Mouse (Mus musculus): ENCODE data around the gene Chrne.
A peak's percentile ranks its signal among the peaks of the same experiment; 100 is the strongest.
"Not testable (repeated sequence)": the region's sequence is repeated elsewhere in the genome, so short reads cannot be mapped to it uniquely, and the experiment has no call there.

The Chrne gene

DNA sequence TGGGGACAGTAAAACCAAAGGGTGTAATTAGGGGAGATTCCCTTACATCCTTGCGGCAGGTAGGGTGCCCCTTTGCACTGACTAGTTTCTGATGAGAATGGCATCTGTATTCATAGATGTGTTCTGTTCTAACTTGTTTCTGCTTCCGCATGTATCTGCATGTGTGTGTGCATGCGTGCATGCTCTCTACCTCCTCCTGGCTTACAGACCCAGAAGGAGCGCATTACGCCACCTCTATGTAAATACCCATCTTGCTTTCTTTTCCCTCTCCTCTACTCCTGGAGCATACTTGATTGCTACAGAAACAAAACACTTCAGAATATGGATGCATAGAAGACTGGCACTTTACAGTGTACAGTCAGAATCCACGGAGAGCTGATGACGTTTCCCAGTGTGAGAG lies 35.2 kb downstream of the Chrne start:
- DNase-seq (ENCODE audit: low read depth), result no peak

DNA sequence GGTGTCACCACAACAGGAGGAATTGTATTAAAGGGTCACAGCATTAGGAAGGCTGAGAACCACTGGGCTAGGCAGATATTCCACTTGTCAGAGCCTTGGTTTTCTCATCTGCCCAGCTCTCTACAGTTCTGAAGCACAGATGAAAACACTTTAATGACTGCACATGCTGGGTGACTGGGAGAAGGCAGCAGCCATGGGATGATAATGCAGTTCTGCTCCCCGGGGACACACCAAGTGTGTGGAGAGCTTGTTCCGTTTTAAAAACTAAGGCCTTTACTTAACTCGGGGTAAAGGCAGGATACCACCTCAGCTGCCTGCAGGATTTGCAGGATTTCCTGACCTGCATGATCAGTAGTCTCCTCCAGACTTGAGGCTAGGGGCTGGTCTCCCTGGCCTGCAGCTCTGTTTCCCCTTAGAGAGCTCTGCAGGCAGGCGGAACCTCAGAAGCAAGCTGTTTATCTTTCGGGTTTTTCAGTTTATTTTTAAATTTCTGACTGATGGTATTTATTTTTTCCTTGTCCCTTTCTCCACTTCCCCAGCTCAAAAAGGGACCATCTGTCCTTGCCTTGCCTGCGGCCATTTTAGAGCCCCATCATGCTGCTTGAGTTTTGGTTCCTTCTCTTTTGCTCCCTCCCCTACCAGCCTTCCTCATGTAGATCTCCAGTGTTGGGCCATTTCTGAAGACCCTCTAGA lies 35.8 kb downstream of the Chrne start:
- DNase-seq (ENCODE audit: low read depth), result peak; percentile 76

DNA sequence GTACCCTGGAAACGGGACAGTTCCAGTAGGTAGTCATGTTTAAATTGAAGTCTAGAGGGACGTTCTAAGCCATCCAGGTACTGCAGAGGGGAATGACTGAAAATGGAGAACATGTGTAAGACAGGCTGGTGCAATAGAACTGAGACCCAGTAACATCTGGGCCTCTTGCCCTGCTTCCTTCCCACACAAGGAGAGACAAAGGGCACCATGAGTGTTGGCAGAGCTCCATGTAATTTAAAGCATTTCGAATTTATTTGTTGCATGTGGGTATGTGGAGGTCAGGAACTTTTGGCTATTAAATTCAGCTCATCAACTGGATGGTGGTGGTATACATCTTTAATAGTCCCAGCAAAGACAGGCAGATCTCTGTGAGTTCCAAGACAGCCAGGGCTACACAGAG lies 36.8 kb downstream of the Chrne start:
- peak; percentile 21 for DNase-seq (ENCODE audit: low read depth)

DNA sequence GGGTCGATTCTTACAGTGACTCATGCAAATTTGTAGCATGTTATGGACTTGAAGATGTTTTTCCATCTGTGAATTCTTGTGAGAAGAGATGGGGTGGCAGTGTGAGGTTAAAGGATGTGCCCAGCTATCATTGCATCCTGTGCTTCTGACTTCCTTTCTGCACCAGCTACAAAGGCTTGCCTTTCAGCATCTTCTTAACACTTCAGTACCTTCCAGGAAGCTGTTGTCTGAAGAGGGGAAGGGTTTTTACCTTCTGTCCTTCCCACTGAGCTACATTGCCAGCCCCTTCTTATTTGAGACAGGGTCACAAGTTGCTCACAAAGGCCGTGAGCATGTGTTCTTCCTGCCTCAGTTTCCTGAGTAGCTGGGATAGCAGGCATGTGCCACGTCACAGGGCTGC lies 38.1 kb downstream of the Chrne start:
- DNase-seq (ENCODE audit: low read depth), result peak; percentile 44

DNA sequence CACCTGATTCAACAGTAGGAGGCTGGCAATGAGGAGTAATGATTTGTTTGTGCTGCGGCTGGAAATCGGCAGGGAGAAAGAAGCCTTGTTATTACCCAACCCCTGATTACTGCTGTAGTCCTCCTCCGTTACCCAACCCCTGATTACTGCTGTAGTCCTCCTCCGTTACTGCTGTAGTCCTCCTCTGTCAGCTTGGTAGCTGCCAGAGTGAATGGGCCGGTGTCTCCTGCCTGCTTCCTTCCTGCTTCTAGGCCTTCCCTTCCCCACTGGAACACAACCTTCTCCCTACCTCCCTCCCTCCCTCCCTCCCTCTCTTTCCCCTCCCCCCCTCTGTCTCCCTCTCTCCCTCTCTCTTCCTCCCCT lies 38.7 kb downstream of the Chrne start:
- no peak for DNase-seq (ENCODE audit: low read depth)

DNA sequence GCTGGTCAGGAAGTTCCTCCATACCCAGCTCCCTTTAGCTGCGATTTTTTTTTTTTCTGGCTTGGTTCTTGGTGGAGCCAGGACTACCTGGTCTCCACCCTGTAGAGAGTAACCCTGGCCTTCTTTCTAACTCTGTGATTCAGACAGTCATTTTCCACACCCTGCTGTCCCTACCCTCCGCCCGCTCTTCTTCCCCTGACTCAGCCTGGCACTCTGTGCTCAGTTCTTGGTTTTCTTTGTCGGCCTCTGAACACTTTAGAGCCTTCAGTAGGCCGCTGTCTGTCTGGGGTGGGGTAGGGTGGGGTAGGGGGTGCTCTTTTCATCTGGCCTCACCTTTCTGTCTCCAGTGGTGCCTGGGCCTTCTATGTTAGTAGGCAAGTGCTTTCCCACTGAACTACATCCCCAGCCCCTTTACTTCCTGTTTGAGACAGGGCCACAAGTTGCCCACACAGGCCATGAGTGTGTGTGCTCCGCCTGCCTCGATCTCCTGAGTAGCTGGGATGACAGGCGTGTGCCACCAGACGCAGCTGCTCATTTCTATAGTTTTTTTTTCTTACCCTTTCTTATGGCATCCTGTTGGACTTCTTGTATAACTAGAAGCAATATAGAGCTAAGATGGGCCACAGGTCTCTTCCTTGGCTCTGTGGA lies 39.2 kb downstream of the Chrne start:
- peak; percentile 48 for DNase-seq (ENCODE audit: low read depth)

DNA sequence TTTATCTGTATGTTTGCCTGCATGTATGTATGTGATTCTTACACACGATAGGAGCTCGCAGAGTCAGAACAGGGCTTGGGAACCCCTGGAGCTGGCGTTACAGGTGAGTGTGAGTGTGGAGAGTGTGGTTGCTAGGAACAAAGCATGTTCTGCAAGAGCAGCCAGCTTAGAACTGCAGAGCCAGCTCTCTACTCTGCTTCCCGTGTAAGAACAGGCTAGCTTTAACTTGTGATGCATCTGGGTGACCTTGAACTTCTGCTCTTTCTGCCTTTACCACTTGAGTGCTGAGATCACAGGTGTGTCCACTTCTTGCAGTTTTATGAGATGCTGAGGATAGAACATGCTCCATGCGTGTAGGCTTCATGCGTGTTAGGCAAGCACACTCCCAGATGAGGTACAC lies 40.1 kb downstream of the Chrne start:
- DNase-seq (ENCODE audit: low read depth), result peak; percentile 23

DNA sequence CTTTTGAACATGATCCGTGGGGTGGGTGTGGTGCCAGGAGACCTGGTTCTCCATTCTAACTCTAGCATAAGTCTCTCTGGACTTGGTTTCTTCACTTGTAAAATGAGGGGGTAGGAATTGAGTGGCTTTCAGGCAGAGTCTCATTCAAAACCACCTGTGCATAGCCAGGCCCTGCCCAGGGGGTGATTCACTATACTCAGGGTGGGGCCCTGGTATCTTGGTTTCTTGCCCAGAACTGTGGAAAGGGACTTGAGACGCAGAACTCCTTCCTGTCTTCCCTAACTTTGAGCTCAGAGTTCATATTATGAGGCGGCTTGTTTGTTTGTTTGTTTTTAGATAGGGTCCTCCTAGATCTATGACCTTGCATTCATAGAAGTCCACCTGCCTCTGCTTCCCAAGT lies 41.8 kb downstream of the Chrne start:
- DNase-seq (ENCODE audit: low read depth), result no peak

DNA sequence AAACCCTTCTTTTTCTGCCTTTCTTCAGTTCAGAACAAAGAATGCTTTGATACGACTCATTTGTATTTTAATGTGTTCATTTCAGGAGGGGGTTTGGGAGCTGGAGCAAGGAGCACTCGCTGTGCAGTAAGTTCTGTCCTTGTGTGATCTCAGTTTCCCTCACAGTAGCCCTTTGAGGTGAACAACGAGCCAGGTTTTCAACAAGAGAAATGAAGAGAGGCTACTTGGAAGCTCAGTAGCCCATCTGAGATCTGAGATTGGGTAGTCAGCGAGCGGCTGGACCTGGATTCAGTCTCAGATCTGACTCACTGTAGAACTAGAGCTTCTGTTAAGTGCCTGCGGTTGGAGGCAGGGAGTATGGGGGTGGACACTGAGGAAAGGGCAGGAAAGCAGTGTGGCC lies 45.1 kb downstream of the Chrne start:
- DNase-seq (ENCODE audit: low read depth), result no peak

DNA sequence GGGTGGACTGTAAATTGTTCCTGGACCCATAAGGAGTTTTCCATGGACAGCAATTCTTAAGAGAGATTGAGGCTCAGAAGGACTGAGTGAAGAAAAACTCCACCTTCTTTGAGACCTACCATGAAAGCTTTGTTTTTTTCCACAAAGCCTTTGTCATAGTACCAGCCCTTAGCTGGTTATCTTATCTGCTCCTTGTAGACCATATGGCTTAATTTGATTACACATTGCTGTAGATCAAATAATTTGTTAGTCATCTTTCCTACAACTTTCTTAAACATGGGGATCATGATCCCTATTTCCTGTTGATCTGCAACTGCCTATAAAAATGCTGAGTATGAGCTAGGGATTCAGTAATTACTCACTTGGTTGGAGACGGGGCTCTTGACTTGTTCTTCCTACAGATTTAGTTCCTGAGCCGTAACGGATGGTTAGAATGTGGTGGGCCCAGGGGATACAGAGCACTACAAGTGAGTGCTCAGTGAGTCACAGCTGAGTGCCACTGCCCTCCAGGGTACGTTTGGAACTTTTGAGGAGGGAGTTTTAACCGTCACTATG lies 46.6 kb downstream of the Chrne start:
- peak; percentile 41 for DNase-seq (ENCODE audit: low read depth)

DNA sequence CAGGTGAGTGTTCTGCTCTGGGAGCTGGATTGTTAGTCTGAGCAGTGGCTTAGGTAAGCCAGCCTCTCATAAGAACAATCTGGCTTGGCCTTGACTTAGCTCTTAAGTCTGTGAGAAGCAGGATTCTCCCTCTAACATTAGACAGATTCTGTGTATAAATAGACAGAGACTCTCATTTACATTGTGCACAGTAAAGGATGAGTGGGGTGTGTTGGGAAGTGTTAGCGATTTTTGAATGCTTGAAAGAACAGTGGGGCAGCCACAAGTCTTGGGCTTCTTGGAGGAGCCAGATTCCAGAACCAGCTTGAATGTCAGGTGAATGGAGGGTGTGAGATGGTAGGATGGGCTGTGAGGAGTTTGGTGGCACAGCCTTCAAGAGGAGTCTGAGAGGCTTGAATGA lies 47.4 kb downstream of the Chrne start:
- DNase-seq (ENCODE audit: low read depth), result no peak

DNA sequence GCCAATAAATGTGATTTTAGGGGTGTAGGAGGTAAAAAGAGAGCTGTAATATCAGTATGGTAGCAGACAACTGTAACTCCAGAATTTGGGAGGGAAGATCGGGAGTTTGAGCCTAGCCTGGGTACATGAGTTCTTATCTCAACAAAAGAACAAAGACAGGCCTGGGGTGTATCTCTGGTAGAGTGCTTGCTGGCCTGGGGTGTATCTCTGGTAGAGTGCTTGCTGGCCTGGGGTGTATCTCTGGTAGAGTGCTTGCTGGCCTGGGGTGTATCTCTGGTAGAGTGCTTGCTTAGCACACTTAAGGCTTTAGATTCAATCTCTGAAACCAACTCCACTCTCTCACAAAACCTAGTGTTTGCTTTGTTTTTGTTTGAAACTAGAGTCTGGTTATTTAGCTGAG lies 48.4 kb downstream of the Chrne start:
- DNase-seq (ENCODE audit: low read depth), result not testable (repeated sequence)

DNA sequence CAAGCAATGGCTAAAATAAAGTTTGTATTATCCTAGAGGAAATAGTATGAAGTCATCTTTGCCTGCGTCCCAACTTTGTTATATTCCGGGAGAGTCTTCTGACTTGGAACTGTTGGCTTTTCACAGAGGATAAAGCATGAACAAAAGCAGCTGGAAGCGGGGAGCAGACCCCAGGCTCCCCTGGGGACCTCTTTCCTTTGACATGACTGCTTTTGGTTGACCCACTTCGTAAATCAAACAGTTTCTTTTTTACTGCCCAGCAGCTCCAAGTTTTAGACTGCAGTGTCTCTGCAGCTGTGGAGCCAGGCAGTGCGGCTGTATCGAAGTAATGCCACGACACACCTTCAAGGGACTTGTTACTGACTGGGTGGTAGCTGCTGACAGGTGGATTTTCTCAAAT lies 52.4 kb downstream of the Chrne start:
- DNase-seq (ENCODE audit: low read depth), result no peak
